Mouse (Mus musculus) inflammation-experienced regulatory T-cells, adult 6 months (primary cell): Measurements from ENCODE around the gene Mettl24. TPM values are rescaled to one million over a fixed set of nuclear protein-coding genes. Genes with fewer than 3 reads are reported as not detected.
"Not testable (repeated sequence)": the region's sequence is repeated elsewhere in the genome, so short reads cannot be mapped to it uniquely, and the experiment has no call there.

ENCODE experiments used
- ATAC-seq: one replicate; pipeline ENCODE4 v1.8.0; 2017
- polyA plus RNA-seq, 3 experiments: library from polyadenylated mRNA; unstranded; fragments of 100-300 nt; shearing (Covaris generic); gene quantifications; one replicate each; pipeline ENCODE4 v1.2.1; 2017

Gene Mettl24
- polyA plus RNA-seq, 3 experiments from 2014 or later: not detected

GRCm38 (mm10) chr10:40740696-40741095 is 57.6 kb downstream of the Mettl24 start:
- no peak for ATAC-seq

- ATAC-seq: no peak
These were observed 67.4 kb downstream of the Mettl24 start for GRCm38 (mm10) chr10:40750293-40751047.

- no peak for ATAC-seq
These were observed 68.1 kb downstream of the Mettl24 start for GRCm38 (mm10) chr10:40751157-40751556.

GRCm38 (mm10) chr10:40753036-40753435 is 70.0 kb downstream of the Mettl24 start:
- no peak for ATAC-seq

- ATAC-seq: no peak
These were observed 75.3 kb downstream of the Mettl24 start for GRCm38 (mm10) chr10:40758171-40759010.

- not testable (repeated sequence) for ATAC-seq
These were observed 76.5 kb downstream of the Mettl24 start for GRCm38 (mm10) chr10:40759391-40760194.

- no peak for ATAC-seq
These were observed 77.3 kb downstream of the Mettl24 start for GRCm38 (mm10) chr10:40760195-40761009.

- no peak for ATAC-seq
These were observed 78.1 kb downstream of the Mettl24 start for GRCm38 (mm10) chr10:40761010-40761752.

GRCm38 (mm10) chr10:40762624-40763023 is 79.5 kb downstream of the Mettl24 start:
- ATAC-seq: no peak

GRCm38 (mm10) chr10:40763084-40763720 is 80.1 kb downstream of the Mettl24 start:
- no peak for ATAC-seq

- ATAC-seq: no peak
These were observed 89.2 kb downstream of the Mettl24 start for GRCm38 (mm10) chr10:40772266-40772665.

GRCm38 (mm10) chr10:40775151-40775550 is 92.1 kb downstream of the Mettl24 start:
- ATAC-seq: no peak

- ATAC-seq: no peak
These were observed 92.6 kb downstream of the Mettl24 start for GRCm38 (mm10) chr10:40775655-40776054.

GRCm38 (mm10) chr10:40777171-40777570 is 94.1 kb downstream of the Mettl24 start:
- no peak for ATAC-seq

GRCm38 (mm10) chr10:40778472-40778871 is 95.4 kb downstream of the Mettl24 start:
- no peak for ATAC-seq

- ATAC-seq: no peak
These were observed 107.3 kb downstream of the Mettl24 start for GRCm38 (mm10) chr10:40790406-40790805.

- no peak for ATAC-seq
These were observed 109.0 kb downstream of the Mettl24 start for GRCm38 (mm10) chr10:40792115-40792514.

- no peak for ATAC-seq
These were observed 122.1 kb downstream of the Mettl24 start for GRCm38 (mm10) chr10:40805221-40805620.

- ATAC-seq: no peak
These were observed 123.1 kb downstream of the Mettl24 start for GRCm38 (mm10) chr10:40806221-40806620.

- ATAC-seq: not testable (repeated sequence)
These were observed 126.4 kb downstream of the Mettl24 start for GRCm38 (mm10) chr10:40809411-40809910.
